Mouse (Mus musculus) activated CD4-positive, CD25-positive, alpha-beta regulatory T cell, adult 4 months (primary cell): ENCODE measurements around the gene Ccdc85b. TPM values are rescaled to one million over a fixed set of nuclear protein-coding genes. Genes with fewer than 3 reads are reported as not detected.
A peak's percentile ranks its signal among the peaks of the same experiment; 100 is the strongest.

Source experiments
- ATAC-seq: one replicate; pipeline ENCODE4 v1.8.0; 2017
- polyA plus RNA-seq, 2 experiments: library from polyadenylated mRNA; unstranded; fragments of 100-300 nt; shearing (Covaris generic); gene quantifications; one replicate each; pipeline ENCODE4 v1.2.1; 2017

The Ccdc85b gene
- polyA plus RNA-seq, 2 experiments from 2014 or later, result 1.1 to 1.2 TPM

DNA sequence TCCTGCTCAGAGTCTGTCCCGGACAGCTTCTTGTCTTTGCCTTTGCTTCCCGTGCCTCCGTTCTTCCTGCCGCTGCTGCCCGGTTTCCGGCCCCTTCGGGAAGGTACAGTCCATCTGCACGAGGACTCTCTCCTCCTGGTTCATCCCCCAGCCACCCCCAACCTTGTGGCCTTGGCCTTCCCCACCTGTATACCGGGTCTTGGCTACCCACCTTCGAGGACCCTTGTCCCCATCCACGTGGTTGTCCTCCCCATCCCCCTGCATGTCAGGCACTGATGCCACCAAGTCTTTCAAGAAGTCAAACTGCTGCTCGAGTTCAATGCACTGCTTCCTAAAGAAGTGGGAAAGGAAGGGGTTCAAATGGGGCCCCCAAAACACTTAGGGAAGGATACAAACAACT lies 34.1 kb downstream of the Ccdc85b start:
- ATAC-seq, result no peak

DNA sequence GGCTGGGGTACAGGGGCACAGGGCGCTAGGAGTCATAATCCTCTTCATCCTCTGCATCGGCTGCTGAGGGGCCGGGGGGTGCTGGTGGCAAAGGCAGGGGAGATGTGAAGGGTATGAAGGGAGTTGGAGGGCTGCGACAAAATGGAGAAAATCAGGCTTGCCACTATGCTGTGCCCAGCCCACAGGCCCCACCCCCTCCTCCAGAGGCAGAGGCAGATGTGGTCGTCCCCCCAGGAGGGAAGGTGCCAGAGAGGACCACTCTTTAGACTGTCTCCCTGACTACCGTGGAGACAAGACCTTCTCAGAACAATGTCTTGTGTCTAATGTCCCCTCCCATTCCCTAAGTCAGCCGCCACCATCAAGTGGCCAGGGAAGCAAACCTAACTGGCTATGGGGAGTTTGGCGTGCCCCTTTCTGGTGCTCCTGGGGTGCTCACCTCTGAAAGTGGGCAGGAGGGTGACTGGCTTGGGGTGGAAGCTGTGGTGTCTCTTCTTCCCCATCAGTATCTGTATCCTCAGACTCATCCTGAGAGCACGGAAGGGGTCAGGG lies 34.7 kb downstream of the Ccdc85b start:
- no peak for ATAC-seq

DNA sequence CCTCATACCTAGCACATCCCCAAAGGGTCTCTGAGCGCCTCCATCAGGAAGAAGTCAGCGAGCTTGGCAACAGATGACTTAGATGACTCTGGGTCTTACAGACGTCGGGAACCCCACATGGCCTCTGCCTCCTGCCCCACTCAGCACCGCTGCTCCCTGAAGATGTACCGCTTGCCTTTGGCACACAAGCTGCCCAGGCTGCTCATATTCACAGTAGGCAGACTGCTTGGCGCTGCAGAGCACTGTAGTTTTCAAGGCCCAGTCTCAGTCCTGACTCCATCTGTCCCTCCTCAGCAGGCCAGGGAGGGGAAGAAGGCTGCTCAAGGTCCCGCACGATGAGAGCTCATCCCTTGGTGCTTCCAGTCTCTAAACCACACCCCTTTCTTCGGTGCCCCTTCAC lies 35.4 kb downstream of the Ccdc85b start:
- ATAC-seq, result no peak

DNA sequence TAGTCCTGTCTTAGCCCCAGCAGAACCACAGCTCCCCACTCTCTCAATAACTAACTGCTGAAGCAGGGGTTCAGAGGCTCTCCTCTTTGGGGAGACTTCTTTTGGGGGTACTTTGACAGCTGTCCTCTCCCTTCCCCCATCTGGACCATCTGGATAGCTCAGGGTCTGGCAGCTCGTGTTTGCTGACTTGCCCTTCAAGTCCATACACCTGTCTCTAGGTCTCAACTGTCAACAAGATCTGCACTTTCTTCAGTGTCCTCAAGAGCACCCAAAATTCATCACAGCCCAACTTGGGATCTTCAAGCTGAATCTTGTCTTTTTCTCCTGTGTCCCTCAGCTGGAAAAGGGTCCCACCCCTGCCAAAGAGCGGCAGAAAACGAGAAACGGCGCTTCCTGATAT lies 35.9 kb downstream of the Ccdc85b start:
- no peak for ATAC-seq

DNA sequence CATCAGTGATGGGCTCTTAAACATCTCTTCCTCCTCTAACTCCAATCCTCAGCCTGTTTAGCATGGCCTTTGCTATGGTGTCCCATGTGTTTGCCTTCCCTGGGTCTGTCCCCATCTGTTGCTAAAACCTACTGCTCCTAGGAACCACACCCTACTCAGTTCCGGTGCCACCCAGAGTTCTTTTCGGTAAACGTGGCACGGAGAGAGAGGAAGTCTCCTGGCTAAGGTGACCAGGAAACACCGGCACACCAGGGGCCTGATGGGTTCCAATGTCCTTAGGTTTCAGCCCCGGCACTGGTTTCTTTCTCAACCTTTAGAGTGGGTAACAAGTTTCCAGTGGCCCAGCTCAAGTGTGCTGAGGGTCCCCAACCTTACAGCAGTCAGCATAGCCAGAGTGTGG lies 37.1 kb downstream of the Ccdc85b start:
- ATAC-seq, result no peak

DNA sequence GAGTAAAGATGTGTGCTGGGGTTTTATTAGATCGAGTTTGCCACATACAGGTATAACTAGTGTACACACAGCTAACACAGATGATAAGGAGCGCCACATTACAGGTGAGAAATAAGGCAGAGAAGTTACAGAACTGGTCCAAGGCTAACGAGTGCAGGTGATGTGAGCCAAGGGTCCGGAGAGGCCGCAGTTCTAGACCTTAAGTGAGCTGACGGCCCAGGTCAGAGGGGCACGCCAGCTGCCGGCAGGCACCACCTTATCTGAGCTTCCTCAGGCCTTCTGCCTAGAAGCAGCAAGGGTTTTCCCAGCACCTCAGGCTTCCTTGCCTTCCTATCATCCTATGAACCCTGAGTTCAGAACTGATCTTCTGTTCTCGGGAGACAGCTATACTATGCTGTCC lies 38.1 kb downstream of the Ccdc85b start:
- ATAC-seq, result no peak

DNA sequence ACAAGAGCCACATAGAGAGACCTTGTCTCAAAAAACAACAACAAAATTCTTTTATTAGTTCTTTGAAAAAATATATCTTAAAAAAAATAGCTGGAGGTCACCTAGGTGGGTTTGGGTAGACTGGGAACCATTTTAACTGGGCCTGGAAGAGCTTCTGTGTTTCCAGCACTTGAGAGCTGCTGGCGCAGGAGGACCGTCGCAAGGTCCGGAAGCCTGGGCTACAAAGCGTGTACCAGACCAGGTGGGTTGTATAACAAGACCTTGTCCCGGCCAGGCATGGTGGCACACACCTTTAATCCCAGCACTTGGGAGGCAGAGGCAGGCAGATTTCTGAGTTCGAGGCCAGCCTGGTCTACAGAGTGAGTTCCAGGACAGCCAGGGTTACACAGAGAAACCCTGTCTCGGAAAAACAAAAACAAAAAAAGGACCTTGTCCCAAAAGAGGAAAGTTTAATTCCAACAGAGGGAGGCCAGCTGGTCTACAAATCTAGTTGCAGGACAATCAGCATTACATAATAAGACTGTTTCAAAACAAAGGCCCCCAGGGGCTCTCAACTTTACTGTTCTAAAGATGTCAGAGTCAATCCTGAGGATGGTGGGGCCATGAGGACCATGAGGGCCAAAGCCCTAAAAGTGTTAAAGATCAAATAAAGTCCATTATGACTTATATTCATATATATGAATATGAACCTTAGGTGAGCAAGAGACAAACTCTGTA lies 38.8 kb downstream of the Ccdc85b start:
- ATAC-seq, result no peak

DNA sequence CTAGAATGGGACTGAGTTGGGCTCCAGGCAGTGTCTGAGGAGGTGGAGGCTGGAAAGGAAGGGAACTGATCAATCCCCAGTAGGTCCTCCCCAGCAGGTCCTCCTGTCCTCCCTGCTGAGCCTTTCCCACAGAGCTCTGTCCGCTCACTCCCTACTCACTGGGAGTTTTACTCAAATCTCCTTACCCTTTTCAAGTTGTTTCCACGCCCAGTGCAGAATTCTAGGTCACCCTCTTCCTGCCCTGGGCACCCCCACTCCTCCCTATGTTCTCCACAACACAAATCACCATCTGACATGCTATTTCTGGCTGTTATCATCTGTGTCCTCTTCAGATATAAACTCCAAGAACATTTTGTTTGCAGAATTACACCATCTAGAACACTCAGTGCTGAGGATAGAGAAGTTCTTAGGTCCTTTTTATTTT lies 43.1 kb downstream of the Ccdc85b start:
- ATAC-seq, result no peak

DNA sequence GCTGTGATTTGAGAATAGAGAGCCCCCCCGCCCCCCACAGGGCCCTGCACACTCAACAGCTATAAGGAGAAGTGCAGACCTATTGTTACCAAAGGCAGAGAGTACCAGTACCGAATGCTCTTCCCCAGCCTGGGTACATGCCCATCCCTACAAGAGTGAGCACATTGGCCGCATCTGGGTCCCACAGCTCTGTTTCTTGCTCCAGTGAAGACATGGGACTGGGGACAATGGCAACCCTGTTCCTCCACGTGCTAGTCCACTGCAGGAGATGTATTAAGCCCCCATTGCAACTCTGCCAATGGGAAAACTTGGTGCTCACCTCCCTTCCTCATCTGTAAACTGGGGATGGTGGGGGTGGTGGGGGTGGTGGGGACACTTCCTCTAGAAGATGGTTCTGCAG lies 43.9 kb downstream of the Ccdc85b start:
- ATAC-seq, result no peak

DNA sequence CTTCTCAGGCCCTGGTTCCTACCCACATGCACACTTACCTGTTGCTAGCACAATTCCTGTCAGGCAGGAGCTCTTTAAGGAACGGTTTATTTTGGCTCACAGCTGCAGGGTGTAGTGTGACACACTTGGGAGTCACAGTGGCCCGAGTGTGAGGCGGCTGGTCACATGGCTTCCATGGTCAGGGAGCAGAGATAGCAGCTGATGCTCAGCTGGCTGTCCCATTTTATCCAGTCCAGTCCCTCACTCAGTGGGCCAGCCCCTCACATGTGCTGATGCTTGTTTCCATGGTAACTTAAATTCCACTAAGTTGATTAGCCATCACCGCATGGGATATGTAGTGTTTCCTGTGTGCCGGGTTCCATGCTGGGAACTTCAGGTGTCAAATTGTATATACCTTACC lies 45.7 kb downstream of the Ccdc85b start:
- no peak for ATAC-seq

DNA sequence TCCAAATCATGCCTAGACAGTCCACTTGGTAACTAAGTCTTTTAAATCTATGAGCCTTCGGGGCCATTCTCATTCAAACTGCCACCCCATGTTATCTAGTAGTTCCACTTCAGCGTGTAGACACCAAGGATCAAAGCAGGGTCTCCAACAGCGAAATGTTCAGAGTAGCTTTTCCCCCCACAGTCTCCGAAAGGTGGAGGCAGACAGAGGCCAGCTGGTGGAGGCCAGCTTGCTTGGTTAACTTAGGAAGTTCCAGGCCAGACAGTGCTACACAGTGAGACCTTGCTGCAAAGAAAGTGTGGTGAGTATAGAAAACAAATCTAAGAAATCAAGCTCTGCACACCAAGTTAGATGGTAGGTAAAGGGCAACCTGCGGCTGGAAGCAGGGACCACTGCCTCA lies 47.1 kb downstream of the Ccdc85b start:
- no peak for ATAC-seq

DNA sequence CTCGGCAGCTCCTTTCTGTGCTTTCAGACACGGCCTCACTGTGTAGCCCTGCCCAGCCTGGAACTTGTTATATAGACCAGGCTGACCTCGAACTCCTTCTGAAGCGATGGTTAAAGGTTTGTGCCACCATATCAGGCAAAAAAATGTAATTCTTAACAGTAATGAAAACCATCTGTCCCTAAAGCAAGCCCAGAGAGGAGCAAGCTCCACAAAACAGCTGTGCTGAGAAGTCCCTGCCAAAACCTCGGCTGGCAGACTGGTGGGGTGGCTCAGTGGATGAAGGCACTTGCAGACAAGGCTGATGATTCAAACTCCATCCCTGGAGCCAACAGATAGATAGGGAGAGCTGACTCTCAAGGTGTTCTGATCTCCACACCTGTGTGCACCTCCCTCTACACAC lies 48.6 kb downstream of the Ccdc85b start:
- no peak for ATAC-seq

DNA sequence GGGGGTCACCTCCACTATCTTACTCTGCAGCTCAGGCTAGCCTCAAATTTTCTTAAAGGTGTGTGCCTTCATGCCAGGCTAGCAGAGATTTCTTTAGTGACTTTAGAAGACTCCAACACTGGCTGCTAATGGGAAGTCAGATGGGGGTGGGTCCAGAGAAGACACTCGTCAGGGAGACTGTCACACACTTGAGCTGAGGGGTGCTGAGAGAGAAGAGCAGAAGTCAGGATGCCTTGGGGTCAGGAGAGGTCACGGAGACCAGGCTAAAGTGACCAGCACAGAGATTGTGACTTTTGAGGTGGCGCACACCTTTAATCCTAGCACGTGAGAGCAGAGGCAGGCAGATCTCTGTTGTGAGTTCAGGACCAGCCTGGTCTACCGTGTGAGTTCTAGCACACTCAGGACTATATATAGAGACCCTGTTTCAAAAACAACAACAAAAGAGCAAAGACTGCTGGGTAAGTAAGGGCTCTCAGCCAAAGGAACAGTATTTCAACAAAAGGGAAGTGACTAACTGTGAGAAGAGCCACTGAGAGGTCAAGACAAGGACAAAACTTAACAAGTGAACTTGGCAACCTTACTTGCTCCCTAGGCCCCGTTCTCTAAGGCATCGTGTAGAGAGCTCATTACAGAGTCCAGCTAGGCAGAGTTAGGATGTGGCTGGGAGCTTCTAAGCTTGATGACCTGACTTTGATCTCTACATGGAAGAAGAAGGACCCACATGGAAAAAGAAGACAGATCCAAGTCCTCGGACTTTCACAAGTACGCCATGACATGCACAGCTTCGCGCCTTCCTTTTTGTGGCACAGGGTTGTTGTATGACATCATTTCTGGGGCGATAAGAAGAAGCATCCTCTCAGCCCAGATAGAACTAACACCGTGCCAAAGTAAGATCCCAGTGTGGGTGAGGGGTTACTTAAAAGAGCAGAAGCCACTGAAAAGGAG lies 49.4 kb downstream of the Ccdc85b start:
- no peak for ATAC-seq

DNA sequence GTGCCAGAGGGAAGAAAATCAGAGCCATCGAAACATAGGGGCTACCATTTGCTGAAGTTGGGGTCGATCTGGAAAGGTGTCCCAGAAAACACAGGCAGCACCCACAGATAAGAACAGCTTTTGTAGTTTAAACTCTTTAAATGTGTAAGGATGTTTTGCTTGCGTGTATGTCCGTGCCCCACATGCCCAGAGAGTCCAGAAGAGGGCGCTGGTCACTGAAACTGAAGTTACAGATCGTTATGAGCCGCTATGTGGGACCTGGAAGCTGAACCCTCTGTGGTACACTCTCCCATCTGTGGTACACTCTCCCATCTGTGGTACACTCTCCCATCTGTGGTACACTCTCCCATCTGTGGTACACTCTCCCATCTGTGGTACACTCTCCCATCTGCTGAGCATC lies 50.6 kb downstream of the Ccdc85b start:
- no peak for ATAC-seq

DNA sequence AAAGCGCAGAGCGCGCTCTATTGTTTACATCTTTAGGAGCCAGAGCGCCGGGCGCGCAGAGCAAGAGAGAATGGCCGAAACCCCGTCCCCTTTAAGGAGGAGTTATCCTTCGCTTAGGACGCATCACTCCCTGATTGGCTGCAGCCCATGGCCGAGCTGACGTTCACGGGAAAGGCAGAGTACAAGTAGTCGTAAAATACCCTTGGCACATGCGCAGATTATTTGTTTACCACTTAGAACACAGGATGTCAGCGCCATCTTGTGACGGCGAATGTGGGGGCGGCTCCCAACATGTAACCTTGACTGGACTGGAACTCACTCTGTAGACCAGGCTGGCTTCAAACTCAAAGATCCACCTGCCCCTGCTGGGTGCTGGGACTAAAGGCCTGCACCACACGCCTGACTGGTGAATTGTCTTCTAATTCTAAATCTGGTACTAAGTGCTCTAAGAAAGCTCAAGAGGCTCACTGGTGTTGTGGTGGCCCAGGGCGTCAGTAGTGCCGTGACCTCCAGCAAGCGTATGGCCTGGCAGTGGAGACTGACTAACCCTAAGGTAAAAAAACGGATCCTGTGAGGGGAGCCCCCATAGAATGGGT lies 51.1 kb downstream of the Ccdc85b start:
- peak; percentile 57 for ATAC-seq

DNA sequence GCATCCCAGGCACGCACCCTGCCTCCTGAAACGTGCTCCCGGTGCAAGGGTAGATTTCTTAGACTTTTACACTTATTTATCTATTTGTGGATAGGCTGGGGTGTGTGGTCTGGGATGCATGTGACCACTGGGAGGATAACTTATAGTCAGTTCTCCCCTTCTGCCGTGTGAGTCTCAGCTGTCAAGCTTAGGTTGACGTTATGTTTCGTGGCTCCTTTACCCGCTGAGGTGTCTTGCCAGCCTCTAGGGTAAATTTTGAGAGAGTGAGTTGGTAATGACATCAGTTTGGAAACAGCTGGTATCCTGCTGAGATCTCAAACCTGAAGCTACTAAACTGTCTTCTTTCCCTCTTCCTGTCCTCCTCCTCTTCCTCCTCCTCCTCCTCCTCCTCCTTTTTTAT lies 51.8 kb downstream of the Ccdc85b start:
- ATAC-seq, result peak; percentile 65

Other genes with a start within 250 kb of the Ccdc85b start
- 10 to 100 TPM; 15.7 to 16.3 TPM for gene Pacs1, start 184.8 kb downstream of the Ccdc85b start, polyA plus RNA-seq
- gene Sf3b2, start 162.4 kb downstream of the Ccdc85b start, polyA plus RNA-seq, result 100 to 1,000 TPM; 299 to 359 TPM
- gene Gal3st3, start 159.6 kb downstream of the Ccdc85b start, polyA plus RNA-seq, result under 1 TPM in 1 of 2 experiments, not detected in 1; 0.13 TPM
- gene Catsper1, start 122.2 kb downstream of the Ccdc85b start, polyA plus RNA-seq, result not detected
- gene Cst6, start 108.3 kb downstream of the Ccdc85b start, polyA plus RNA-seq, result 1 to 10 TPM; 7.8 to 7.9 TPM
- gene Eif1ad, start 91.2 kb downstream of the Ccdc85b start, polyA plus RNA-seq, result 10 to 100 TPM; 43.7 to 51.9 TPM
- 100 to 1,000 TPM; 291 to 328 TPM for gene Banf1, start 90.7 kb downstream of the Ccdc85b start, polyA plus RNA-seq
- gene Sart1, start 69.2 kb downstream of the Ccdc85b start, polyA plus RNA-seq, result 10 to 100 TPM; 16.7 to 34.3 TPM
- not detected for gene Tsga10ip, start 55.4 kb downstream of the Ccdc85b start, polyA plus RNA-seq
- 10 to 100 TPM; 50.3 to 53.6 TPM for gene Drap1, start 32.9 kb downstream of the Ccdc85b start, polyA plus RNA-seq
- gene AI837181, start 32.8 kb downstream of the Ccdc85b start, polyA plus RNA-seq, result 10 to 100 TPM; 17.6 to 18.6 TPM
- not detected for gene Fosl1, start 10.3 kb downstream of the Ccdc85b start, polyA plus RNA-seq
- gene Fibp, start 2.7 kb upstream of the Ccdc85b start, polyA plus RNA-seq, result 10 to 100 TPM; 65.0 to 84.0 TPM
- 100 to 1,000 TPM; 175 to 215 TPM for gene Ctsw, start 10.6 kb upstream of the Ccdc85b start, polyA plus RNA-seq
- 1 to 10 TPM; 1.5 to 1.9 TPM for gene Efemp2, start 16.1 kb upstream of the Ccdc85b start, polyA plus RNA-seq
- 10 to 100 TPM; 34.3 to 39.7 TPM for gene Mus81, start 30.5 kb upstream of the Ccdc85b start, polyA plus RNA-seq
- gene Cfl1, start 32.6 kb upstream of the Ccdc85b start, polyA plus RNA-seq, result 1,000 to 10,000 TPM; 2,749 to 2,812 TPM
- gene 1700020D05Rik, start 45.9 kb upstream of the Ccdc85b start, polyA plus RNA-seq, result under 1 TPM; 0.33 to 0.51 TPM
- gene Snx32, start 52.6 kb upstream of the Ccdc85b start, polyA plus RNA-seq, result 10 to 100 TPM; 16.3 to 18.4 TPM
- gene Ovol1, start 102.8 kb upstream of the Ccdc85b start, polyA plus RNA-seq, result not detected
- 1 to 10 TPM; 5.1 to 8.6 TPM for gene Ap5b1, start 110.1 kb upstream of the Ccdc85b start, polyA plus RNA-seq
- 10 to 100 TPM; 65.1 to 70.2 TPM for gene Rnaseh2c, start 144.0 kb upstream of the Ccdc85b start, polyA plus RNA-seq
- 10 to 100 TPM; 21.9 to 37.3 TPM for gene Kat5, start 152.3 kb upstream of the Ccdc85b start, polyA plus RNA-seq
- 100 to 1,000 TPM in 1 of 2 experiments, 10 to 100 TPM in 1; 96.1 to 107 TPM for gene Rela, start 179.6 kb upstream of the Ccdc85b start, polyA plus RNA-seq
- 10 to 100 TPM; 22.3 to 22.4 TPM for gene Sipa1, start 205.8 kb upstream of the Ccdc85b start, polyA plus RNA-seq
- 1 to 10 TPM; 7.8 to 9.2 TPM for gene Map3k11, start 230.8 kb upstream of the Ccdc85b start, polyA plus RNA-seq
- 10 to 100 TPM; 20.6 to 21.7 TPM for gene Pcnx3, start 231.0 kb upstream of the Ccdc85b start, polyA plus RNA-seq
- gene Kcnk7, start 246.5 kb upstream of the Ccdc85b start, polyA plus RNA-seq, result 1 to 10 TPM; 1.5 to 2.8 TPM